Mouse (Mus musculus) MEL (cell line): ENCODE results near the gene Secisbp2l. TPM values are rescaled to one million over a fixed set of nuclear protein-coding genes. Genes with fewer than 3 reads are reported as not detected.

Source experiments
- DNase-seq: peaks from one replicate; pipeline ENCODE4 v3.0.0; 2011; ENCODE audit warnings: low read depth, low spot score
- H3K27ac ChIP-seq: 2 replicates; pipeline ENCODE4 v1.5.1; 2012; ENCODE audit warnings: low read depth, mild to moderate bottlenecking, control low read depth, low read length, moderate library complexity; ENCODE audit not compliant: control insufficient read depth
- H3K27me3 ChIP-seq, 2 experiments: fragments of 150-350 bp in 1 of 2; sonication (generic) in 1 of 2; 2 replicates each; pipeline ENCODE4 v1.6.1; 2012; ENCODE audit warnings: low read length in 2 of 2, mild to moderate bottlenecking in 2 of 2, improper control_type of control experiment in 1 of 2, moderate library complexity in 1 of 2; ENCODE audit not compliant: insufficient read depth in 2 of 2, control insufficient read depth in 1 of 2
- H3K36me3 ChIP-seq, 2 experiments: 2 replicates each; pipeline ENCODE4 v1.6.1; 2012 to 2014; ENCODE audit warnings: low read length in 2 of 2, improper control_type of control experiment in 1 of 2, inconsistent platforms in 1 of 2, mild to moderate bottlenecking in 1 of 2; ENCODE audit not compliant: insufficient read depth in 2 of 2, control insufficient read depth in 1 of 2
- H3K4me1 ChIP-seq, 2 experiments: fragments of 150-350 bp in 1 of 2; sonication (generic) in 1 of 2; 2 replicates each; pipeline ENCODE4 v1.6.1; 2012; ENCODE audit warnings: low read length in 2 of 2, improper control_type of control experiment in 1 of 2, mild to moderate bottlenecking in 1 of 2; ENCODE audit not compliant: insufficient read depth in 2 of 2, control insufficient read depth in 1 of 2
- H3K4me3 ChIP-seq, 2 experiments: fragments of 150-350 bp in 1 of 2; sonication (generic) in 1 of 2; 2 replicates each; pipeline ENCODE4 v1.5.1; 2012; ENCODE audit warnings: low read depth in 2 of 2, low read length in 2 of 2, mild to moderate bottlenecking in 2 of 2, moderate library complexity in 2 of 2, control low read depth in 1 of 2, improper control_type of control experiment in 1 of 2; ENCODE audit not compliant: control insufficient read depth in 1 of 2, insufficient read depth in 1 of 2
- H3K79me2 ChIP-seq: 2 replicates; pipeline ENCODE4 v1.6.1; 2012; ENCODE audit warnings: mild to moderate bottlenecking, low read length, moderate library complexity; ENCODE audit not compliant: control insufficient read depth, poor library complexity, insufficient read depth
- H3K9ac ChIP-seq: 2 replicates; pipeline ENCODE4 v1.6.1; 2012; ENCODE audit warnings: low read depth, mild to moderate bottlenecking, control low read depth, low read length, moderate library complexity; ENCODE audit not compliant: control insufficient read depth, poor library complexity, severe bottlenecking
- H3K9me3 ChIP-seq: fragments of 150-350 bp; sonication (generic); replicated peaks from 2 replicates; pipeline ENCODE4 v1.6.1; 2012; ENCODE audit warnings: mild to moderate bottlenecking, low read length, improper control_type of control experiment, moderate library complexity; ENCODE audit not compliant: insufficient read depth
- BHLHE40 ChIP-seq: IDR thresholded peaks from 2 replicates; pipeline ENCODE4 v1.6.1; 2012; ENCODE audit warnings: low read depth, mild to moderate bottlenecking, inconsistent platforms, low read length, improper control_type of control experiment, borderline replicate concordance
- CHD2 ChIP-seq: IDR thresholded peaks from 2 replicates; pipeline ENCODE4 v1.6.1; 2011; ENCODE audit warnings: low read length, improper control_type of control experiment
- E2F4 ChIP-seq: IDR thresholded peaks from 2 replicates; pipeline ENCODE4 v1.6.1; 2011; ENCODE audit warnings: low read depth, low read length, improper control_type of control experiment, borderline replicate concordance
- ELF1 ChIP-seq: IDR thresholded peaks from 2 replicates; pipeline ENCODE4 v1.6.1; 2014; ENCODE audit warnings: low read depth, mild to moderate bottlenecking, inconsistent platforms, low read length, improper control_type of control experiment, moderate library complexity
- EP300 ChIP-seq, 2 experiments: IDR thresholded peaks; 2 replicates each; pipeline ENCODE4 v1.6.1; 2011; ENCODE audit warnings: improper control_type of control experiment in 2 of 2, low read length in 2 of 2, low read depth in 1 of 2, mild to moderate bottlenecking in 1 of 2
- ETS1 ChIP-seq: IDR thresholded peaks from 2 replicates; pipeline ENCODE4 v1.6.1; 2012; ENCODE audit warnings: low read depth, mild to moderate bottlenecking, inconsistent platforms, low read length, improper control_type of control experiment, moderate library complexity
- GABPA ChIP-seq: IDR thresholded peaks from 2 replicates; pipeline ENCODE4 v1.6.1; 2012; ENCODE audit warnings: low read depth, mild to moderate bottlenecking, inconsistent platforms, low read length, improper control_type of control experiment, moderate library complexity
- GATA1 ChIP-seq: IDR thresholded peaks from 2 replicates; pipeline ENCODE4 v1.6.1; 2011; ENCODE audit warnings: low read depth, low read length, improper control_type of control experiment
- MXI1 ChIP-seq: IDR thresholded peaks from 2 replicates; pipeline ENCODE4 v1.6.1; 2011; ENCODE audit warnings: mild to moderate bottlenecking, low read depth, low read length, improper control_type of control experiment
- MYC ChIP-seq: IDR thresholded peaks from 2 replicates; pipeline ENCODE4 v1.6.1; 2011; ENCODE audit warnings: low read depth, mild to moderate bottlenecking, low read length, improper control_type of control experiment, moderate library complexity
- NELFE ChIP-seq: IDR thresholded peaks from 2 replicates; pipeline ENCODE4 v1.6.1; 2011; ENCODE audit warnings: low read depth, low read length, improper control_type of control experiment
- POLR2A ChIP-seq, 2 experiments: IDR thresholded peaks; 2 replicates each; pipeline ENCODE4 v1.6.1; 2011 to 2012; ENCODE audit warnings: low read length in 2 of 2, mild to moderate bottlenecking in 2 of 2, control low read depth in 1 of 2, improper control_type of control experiment in 1 of 2, low read depth in 1 of 2, moderate library complexity in 1 of 2; ENCODE audit not compliant: control insufficient read depth in 1 of 2, insufficient read depth in 1 of 2, poor library complexity in 1 of 2
- POLR2AphosphoS2 ChIP-seq: IDR thresholded peaks from 2 replicates; pipeline ENCODE4 v1.6.1; 2011; ENCODE audit warnings: low read length, improper control_type of control experiment
- RAD21 ChIP-seq: IDR thresholded peaks from 2 replicates; pipeline ENCODE4 v1.6.1; 2011; ENCODE audit warnings: mild to moderate bottlenecking, low read depth, low read length, improper control_type of control experiment
- SIN3A ChIP-seq: IDR thresholded peaks from 2 replicates; pipeline ENCODE4 v1.6.1; 2012; ENCODE audit warnings: low read length, improper control_type of control experiment, inconsistent platforms
- SMC3 ChIP-seq: IDR thresholded peaks from 2 replicates; pipeline ENCODE4 v1.6.1; 2011; ENCODE audit warnings: low read depth, low read length, improper control_type of control experiment
- TAL1 ChIP-seq: IDR thresholded peaks from 2 replicates; pipeline ENCODE4 v1.6.1; 2012; ENCODE audit warnings: mild to moderate bottlenecking, inconsistent platforms, low read length, moderate library complexity, mixed read lengths
- TBP ChIP-seq: IDR thresholded peaks from 2 replicates; pipeline ENCODE4 v1.8.0; 2011; ENCODE audit warnings: low read depth, low read length, improper control_type of control experiment
- UBTF ChIP-seq: IDR thresholded peaks from 2 replicates; pipeline ENCODE4 v1.6.1; 2012; ENCODE audit warnings: low read depth, mild to moderate bottlenecking, inconsistent platforms, low read length, improper control_type of control experiment, moderate library complexity, borderline replicate concordance; ENCODE audit not compliant: insufficient read depth
- ZKSCAN1 ChIP-seq: IDR thresholded peaks from 2 replicates; pipeline ENCODE4 v1.6.1; 2012; ENCODE audit warnings: low read depth, mild to moderate bottlenecking, inconsistent platforms, low read length, improper control_type of control experiment, moderate library complexity
- ZMIZ1 ChIP-seq: IDR thresholded peaks from 2 replicates; pipeline ENCODE4 v1.6.1; 2012; ENCODE audit warnings: low read depth, mild to moderate bottlenecking, inconsistent platforms, low read length, improper control_type of control experiment, moderate library complexity
- ZNF384 ChIP-seq: IDR thresholded peaks from 2 replicates; pipeline ENCODE4 v1.6.1; 2012; ENCODE audit warnings: low read depth, mild to moderate bottlenecking, inconsistent platforms, low read length, improper control_type of control experiment
- polyA plus RNA-seq, 2 experiments: library from polyadenylated mRNA; stranded (reverse) in 1 of 2; unstranded in 1 of 2; fragments of >175 nt in 1 of 2; fragments of >200 nt in 1 of 2; gene quantifications; 2 replicates each; pipeline versions ENCODE4 v1.2.1 to v1.2.4; 2012; ENCODE audit warnings: low replicate concordance in 2 of 2, low read depth in 1 of 2; ENCODE audit not compliant: insufficient read length in 2 of 2, insufficient read depth in 1 of 2, missing spikeins in 1 of 2
- total RNA-seq: library from RNA; depleted of rRNA; stranded (reverse); fragments of 300-350 nt; gene quantifications from 2 replicates; pipeline ENCODE4 v1.2.3, GENCODE M21; 2012

Gene Secisbp2l
- total and polyA plus RNA-seq, 3 experiments = 7.6 to 10.9 TPM; not detected in 1

DNA sequence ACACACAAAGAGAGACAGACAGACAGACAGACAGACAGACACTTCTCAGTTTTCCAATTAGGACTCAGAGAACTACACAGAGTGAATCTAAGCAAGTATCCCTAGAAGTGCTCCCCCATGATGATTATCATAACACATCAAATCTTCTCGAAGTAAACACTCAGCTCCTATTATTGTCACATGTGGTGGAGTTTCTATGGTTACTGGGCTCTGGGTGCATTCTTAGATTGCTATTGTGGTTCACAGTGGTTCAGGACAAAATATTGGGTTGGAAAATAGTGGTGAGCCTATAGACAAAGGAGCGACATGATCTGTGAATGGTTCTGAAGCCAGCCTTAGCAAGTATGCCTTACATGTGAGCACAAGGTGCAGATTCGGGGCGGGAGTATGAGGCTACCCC is 19.3 kb upstream of the Secisbp2l start:
- Histone ChIP-seq H3K4me1 (peaks cover 0 to 2% of the 10 kb centered on the region in 2 experiments; a peak in 1 of 4 replicates), H3K9ac (no peak overlapping the region), H3K79me2 (no peaks in the 10 kb centered on the region), H3K4me3 (no peak overlapping the region), H3K27ac (no peak overlapping the region), H3K9me3 (no peaks in the 10 kb centered on the region), H3K27me3 (peaks cover 0 to 2% of the 10 kb centered on the region in 2 experiments; a peak in 2 of 4 replicates), H3K36me3 (no peaks in the 10 kb centered on the region)
- TF ChIP-seq CHD2 (no peak), SIN3A (no peak), ZMIZ1 (no peak), TBP (no peak), NELFE (no peak), GABPA (no peak), POLR2AphosphoS2 (no peak), E2F4 (no peak), RAD21 (no peak), MYC (no peak), ZKSCAN1 (no peak), ELF1 (no peak), POLR2A (IDR thresholded peaks at IDR 0.05; ENCODE audit: control insufficient read depth in 1 of 2, insufficient read depth in 1 of 2, low read depth in 1 of 2, low read length in 2 of 2, poor library complexity in 1 of 2) (no peak), SMC3 (no peak), EP300 (IDR thresholded peaks at IDR 0.05; ENCODE audit: low read depth in 1 of 2, low read length in 2 of 2) (no peak), ETS1 (no peak), MXI1 (no peak), GATA1 (no peak)
- DNase-seq = no peak

DNA sequence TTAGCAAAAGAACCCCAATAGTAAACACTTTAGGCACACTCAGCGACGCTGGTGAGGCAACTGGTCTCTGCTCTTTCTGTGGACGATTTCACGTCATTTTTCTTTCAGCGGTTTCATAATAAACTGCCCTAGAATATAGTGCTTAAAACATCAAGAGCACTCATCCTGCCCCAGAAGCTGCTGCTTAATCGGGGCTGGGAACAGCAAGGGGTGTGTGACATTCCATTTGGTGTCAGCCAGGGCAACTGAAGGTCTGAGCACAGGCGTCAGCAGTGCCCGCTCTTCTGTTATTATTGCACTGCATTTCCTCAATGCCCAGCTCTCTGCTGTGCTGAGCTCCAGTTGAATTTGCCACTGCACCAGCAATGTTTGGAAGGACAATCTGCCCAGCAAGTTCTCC is 18.4 kb upstream of the Secisbp2l start:
- Histone ChIP-seq H3K27ac (no peak overlapping the region), H3K27me3 (peaks cover 0 to 2% of the 10 kb centered on the region in 2 experiments; a peak in 2 of 4 replicates), H3K4me3 (no peak overlapping the region), H3K4me1 (peaks cover 0 to 2% of the 10 kb centered on the region in 2 experiments; a peak in 1 of 4 replicates), H3K36me3 (no peaks in the 10 kb centered on the region), H3K9me3 (no peaks in the 10 kb centered on the region), H3K79me2 (no peaks in the 10 kb centered on the region)
- no peak for DNase-seq
- TF ChIP-seq RAD21 (no peak), E2F4 (no peak), BHLHE40 (no peak), POLR2AphosphoS2 (no peak), NELFE (no peak), POLR2A (IDR thresholded peaks at IDR 0.05; ENCODE audit: control insufficient read depth in 1 of 2, insufficient read depth in 1 of 2, low read depth in 1 of 2, low read length in 2 of 2, poor library complexity in 1 of 2) (no peak), TAL1 (no peak), TBP (no peak), UBTF (no peak), ZNF384 (no peak)
- TF ChIP-seq, all 39 proteins: peak for 0
- H3K9ac ChIP-seq = no peak overlapping the region
